Mouse (Mus musculus): Measurements from ENCODE around the gene Cfap65. TPM values are rescaled to one million over a fixed set of nuclear protein-coding genes. Genes with fewer than 3 reads are reported as not detected.
A peak's percentile ranks its signal among the peaks of the same experiment; 100 is the strongest.

Gene Cfap65
- polyA plus RNA-seq, 1 experiment from 2014 or later = 0.27 TPM

DNA sequence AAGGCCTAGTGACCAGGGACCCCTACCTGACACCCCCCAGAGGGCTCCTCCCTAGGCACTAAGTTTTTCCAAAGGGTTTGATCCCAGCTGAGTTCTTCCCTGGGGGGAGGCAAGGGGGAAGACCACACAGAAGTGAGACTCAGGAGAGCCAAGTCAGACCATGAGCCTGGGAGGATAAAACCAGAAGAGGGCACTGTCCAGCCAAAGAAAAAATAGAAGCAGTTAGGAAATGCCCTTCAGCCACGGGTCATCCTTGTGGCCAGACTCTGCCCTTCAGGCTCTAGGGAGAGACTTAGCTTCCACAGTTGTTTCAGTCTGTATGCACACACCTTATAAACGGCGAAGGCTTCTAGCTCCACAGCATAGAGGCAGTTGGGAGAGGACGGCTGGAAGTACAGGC, 10.9 kb downstream of the Cfap65 start:
- DNase-seq (ENCODE audit: low spot score) (no peak), ATAC-seq (replicated peaks; ENCODE audit: low FRiP score, low TSS enrichment, low read depth) (no peak)
- no peaks in the 10 kb centered on the region for H3K9me3 ChIP-seq (ENCODE audit: control insufficient read depth, low read length)
- no peaks in the 10 kb centered on the region for H3K36me3 ChIP-seq (ENCODE audit: control insufficient read depth, insufficient read depth, low read length)
- H3K27ac ChIP-seq (ENCODE audit: low read depth) = no peak overlapping the region
- H3K4me2 ChIP-seq (ENCODE audit: low read length) = no peak overlapping the region
- WGBS = 63% methylated on average over 4 of the region's 4 CpGs
- H3K27me3 ChIP-seq (replicated peaks; ENCODE audit: control insufficient read depth, insufficient read depth, low read length) = no peaks in the 10 kb centered on the region
- no peak overlapping the region for H3K4me3 ChIP-seq (ENCODE audit: low read depth, low read length)
- H3K9ac ChIP-seq (ENCODE audit: low read length) = no peak overlapping the region
- no peaks in the 10 kb centered on the region for H3K4me1 ChIP-seq (replicated peaks; ENCODE audit: control insufficient read depth, insufficient read depth, low read length)

DNA sequence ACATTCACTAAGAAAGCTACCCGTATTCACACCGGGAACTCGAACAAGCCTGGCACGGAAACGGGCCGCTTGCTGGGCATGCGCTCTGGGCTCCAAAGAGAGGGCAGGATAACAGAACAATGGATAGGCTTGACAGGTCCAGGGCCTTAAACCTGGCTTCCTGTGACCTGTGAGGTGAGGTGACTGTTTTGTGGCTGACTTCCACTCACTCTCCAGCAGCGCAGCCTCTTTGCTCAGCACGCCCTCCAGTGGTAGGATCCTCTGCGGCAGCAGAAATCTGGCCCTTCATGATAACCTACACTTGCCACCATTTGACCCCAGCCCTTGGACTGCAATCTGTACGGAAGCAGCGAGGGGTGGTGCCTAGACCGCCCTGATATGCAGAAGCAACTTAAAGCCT, 19.7 kb downstream of the Cfap65 start:
- no peak overlapping the region for H3K4me2 ChIP-seq (ENCODE audit: low read length)
- H3K9ac ChIP-seq (ENCODE audit: low read length) = no peak overlapping the region
- no peak overlapping the region for H3K27ac ChIP-seq (ENCODE audit: low read depth)
- peak; percentile 71 for DNase-seq (ENCODE audit: low spot score)
- ATAC-seq (replicated peaks; ENCODE audit: low FRiP score, low TSS enrichment, low read depth) = no peak
- H3K4me1 ChIP-seq (replicated peaks; ENCODE audit: control insufficient read depth, insufficient read depth, low read length) = no peaks in the 10 kb centered on the region
- no peak overlapping the region for H3K4me3 ChIP-seq (ENCODE audit: low read depth, low read length)
- no peaks in the 10 kb centered on the region for H3K36me3 ChIP-seq (ENCODE audit: control insufficient read depth, insufficient read depth, low read length)
- 27% methylated on average over 13 of the region's 13 CpGs for WGBS
- no peaks in the 10 kb centered on the region for H3K9me3 ChIP-seq (ENCODE audit: control insufficient read depth, low read length)
- no peaks in the 10 kb centered on the region for H3K27me3 ChIP-seq (replicated peaks; ENCODE audit: control insufficient read depth, insufficient read depth, low read length)

DNA sequence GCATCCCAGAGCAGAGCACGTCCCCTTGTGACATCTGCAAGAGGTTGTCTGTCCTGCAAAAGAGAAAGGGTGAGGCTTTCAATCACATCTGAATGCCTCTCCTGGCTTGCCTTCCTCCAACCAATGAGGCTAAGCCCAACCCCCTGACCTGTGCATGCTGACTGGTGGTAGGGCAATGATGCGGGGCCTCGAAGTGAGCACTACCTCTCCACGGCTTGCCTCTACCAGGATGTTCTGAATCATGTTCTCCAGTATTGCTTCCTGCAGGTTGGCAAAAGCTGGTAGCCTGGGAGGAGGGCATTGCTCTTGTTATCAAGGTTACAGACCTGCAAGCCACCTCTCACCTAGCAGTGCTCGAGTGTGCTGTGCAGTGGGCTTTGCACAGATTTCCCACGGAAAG, 33.2 kb downstream of the Cfap65 start:
- no peaks in the 10 kb centered on the region for H3K36me3 ChIP-seq (ENCODE audit: control insufficient read depth, insufficient read depth, low read length)
- H3K4me2 ChIP-seq (ENCODE audit: low read length) = no peak overlapping the region
- H3K9me3 ChIP-seq (ENCODE audit: control insufficient read depth, low read length) = no peaks in the 10 kb centered on the region
- 22% methylated on average over 6 of the region's 6 CpGs for WGBS
- H3K9ac ChIP-seq (ENCODE audit: low read length) = no peak overlapping the region
- no peak overlapping the region for H3K4me3 ChIP-seq (ENCODE audit: low read depth, low read length)
- H3K27ac ChIP-seq (ENCODE audit: low read depth) = no peak overlapping the region
- peaks cover 16% of the 10 kb centered on the region; the same call in 1 of the 2 replicates for H3K4me1 ChIP-seq (replicated peaks; ENCODE audit: control insufficient read depth, insufficient read depth, low read length)
- DNase-seq (ENCODE audit: low spot score) = no peak
- H3K27me3 ChIP-seq (replicated peaks; ENCODE audit: control insufficient read depth, insufficient read depth, low read length) = peaks cover 49% of the 10 kb centered on the region
- ATAC-seq (replicated peaks; ENCODE audit: low FRiP score, low TSS enrichment, low read depth) = no peak

DNA sequence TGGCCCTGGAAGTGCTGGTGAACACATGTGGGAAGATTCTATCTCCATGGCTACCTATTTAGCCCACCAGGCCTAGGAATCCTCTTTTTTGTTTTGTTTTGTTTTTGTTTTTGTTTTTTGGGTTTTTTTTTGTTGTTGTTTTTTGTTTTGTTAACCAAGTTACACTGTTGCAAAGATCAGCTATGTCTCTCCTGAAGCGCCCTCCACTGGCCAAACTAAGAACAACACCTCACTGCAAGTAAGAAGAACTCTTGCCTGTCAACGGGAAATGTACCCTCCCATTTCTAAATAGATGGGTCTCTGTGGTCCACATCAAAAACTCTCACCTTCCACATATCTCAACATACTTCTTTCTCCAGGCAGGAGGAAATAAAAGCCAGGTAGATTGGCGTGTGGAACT, 33.7 kb downstream of the Cfap65 start:
- no peaks in the 10 kb centered on the region for H3K9me3 ChIP-seq (ENCODE audit: control insufficient read depth, low read length)
- WGBS = 7% methylated on average over 3 of the region's 3 CpGs
- H3K27ac ChIP-seq (ENCODE audit: low read depth) = no peak overlapping the region
- peaks cover 16% of the 10 kb centered on the region; the same call in 1 of the 2 replicates for H3K4me1 ChIP-seq (replicated peaks; ENCODE audit: control insufficient read depth, insufficient read depth, low read length)
- H3K27me3 ChIP-seq (replicated peaks; ENCODE audit: control insufficient read depth, insufficient read depth, low read length) = peaks cover 54% of the 10 kb centered on the region
- DNase-seq (ENCODE audit: low spot score) (peak; percentile 84), ATAC-seq (replicated peaks; ENCODE audit: low FRiP score, low TSS enrichment, low read depth) (no peak)
- no peaks in the 10 kb centered on the region for H3K36me3 ChIP-seq (ENCODE audit: control insufficient read depth, insufficient read depth, low read length)
- H3K4me3 ChIP-seq (ENCODE audit: low read depth, low read length) = no peak overlapping the region
- H3K9ac ChIP-seq (ENCODE audit: low read length) = no peak overlapping the region
- no peak overlapping the region for H3K4me2 ChIP-seq (ENCODE audit: low read length)

DNA sequence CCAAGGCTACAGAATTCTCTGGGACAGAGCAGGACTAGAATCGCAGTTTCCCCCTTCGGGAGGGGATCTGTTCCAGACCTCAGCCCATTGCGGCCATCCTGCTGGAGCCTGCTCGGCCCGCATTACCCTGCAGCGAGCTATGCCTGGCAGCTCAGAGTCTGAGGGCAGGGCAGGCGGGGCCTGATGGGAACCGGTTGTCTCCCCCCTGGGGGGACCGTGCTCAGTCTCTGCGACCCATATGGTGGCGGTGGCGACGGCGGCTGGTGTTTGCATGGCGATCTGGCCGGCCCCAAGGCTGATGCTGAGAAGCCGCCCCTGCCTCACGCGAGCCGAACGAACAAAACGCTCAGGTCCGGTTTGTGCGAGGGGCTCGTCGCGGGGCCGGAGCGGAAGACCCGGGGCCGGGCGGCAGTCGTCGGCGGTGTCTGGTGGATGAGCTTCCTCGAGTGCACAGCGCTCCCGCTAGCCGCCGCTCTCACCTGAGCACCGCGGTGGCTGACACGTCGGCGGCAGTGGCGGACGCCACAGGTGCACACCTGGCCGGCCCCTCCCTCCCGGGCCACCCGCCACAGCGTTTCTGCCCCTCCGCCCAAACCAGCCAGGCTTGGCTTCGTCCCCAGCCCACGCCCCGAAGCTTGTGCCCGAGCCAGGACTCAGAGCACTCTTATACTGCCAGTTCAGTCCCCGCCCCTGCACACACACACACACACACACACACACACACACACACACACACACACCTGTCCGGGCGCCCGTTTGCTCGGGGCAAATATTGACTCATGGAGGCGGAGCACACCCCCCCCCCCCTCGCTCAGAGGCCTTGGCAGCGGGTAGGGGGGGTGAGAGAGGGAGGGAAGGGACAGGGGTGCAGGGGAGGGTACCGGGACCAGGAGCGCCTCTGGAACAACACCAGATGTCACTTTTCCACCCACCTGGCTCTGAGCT, 34.8 kb downstream of the Cfap65 start:
- Histone ChIP-seq H3K27ac (ENCODE audit: low read depth) (no peak overlapping the region), H3K27me3 (replicated peaks; ENCODE audit: control insufficient read depth, insufficient read depth, low read length) (peaks cover 64% of the 10 kb centered on the region), H3K9ac (ENCODE audit: low read length) (peak overlapping the region; percentile 29; the same call in 1 of the 2 replicates), H3K4me3 (ENCODE audit: low read depth, low read length) (peak overlapping the region; percentile 31), H3K9me3 (ENCODE audit: control insufficient read depth, low read length) (no peaks in the 10 kb centered on the region), H3K4me1 (replicated peaks; ENCODE audit: control insufficient read depth, insufficient read depth, low read length) (peaks cover 16% of the 10 kb centered on the region; the same call in 1 of the 2 replicates), H3K4me2 (ENCODE audit: low read length) (peak overlapping the region; percentile 56), H3K36me3 (ENCODE audit: control insufficient read depth, insufficient read depth, low read length) (no peaks in the 10 kb centered on the region)
- DNase-seq (ENCODE audit: low spot score) (peak; percentile 75), ATAC-seq (replicated peaks; ENCODE audit: low FRiP score, low TSS enrichment, low read depth) (peak; percentile 84)
- WGBS = 1% methylated on average over 65 of the region's 66 CpGs

DNA sequence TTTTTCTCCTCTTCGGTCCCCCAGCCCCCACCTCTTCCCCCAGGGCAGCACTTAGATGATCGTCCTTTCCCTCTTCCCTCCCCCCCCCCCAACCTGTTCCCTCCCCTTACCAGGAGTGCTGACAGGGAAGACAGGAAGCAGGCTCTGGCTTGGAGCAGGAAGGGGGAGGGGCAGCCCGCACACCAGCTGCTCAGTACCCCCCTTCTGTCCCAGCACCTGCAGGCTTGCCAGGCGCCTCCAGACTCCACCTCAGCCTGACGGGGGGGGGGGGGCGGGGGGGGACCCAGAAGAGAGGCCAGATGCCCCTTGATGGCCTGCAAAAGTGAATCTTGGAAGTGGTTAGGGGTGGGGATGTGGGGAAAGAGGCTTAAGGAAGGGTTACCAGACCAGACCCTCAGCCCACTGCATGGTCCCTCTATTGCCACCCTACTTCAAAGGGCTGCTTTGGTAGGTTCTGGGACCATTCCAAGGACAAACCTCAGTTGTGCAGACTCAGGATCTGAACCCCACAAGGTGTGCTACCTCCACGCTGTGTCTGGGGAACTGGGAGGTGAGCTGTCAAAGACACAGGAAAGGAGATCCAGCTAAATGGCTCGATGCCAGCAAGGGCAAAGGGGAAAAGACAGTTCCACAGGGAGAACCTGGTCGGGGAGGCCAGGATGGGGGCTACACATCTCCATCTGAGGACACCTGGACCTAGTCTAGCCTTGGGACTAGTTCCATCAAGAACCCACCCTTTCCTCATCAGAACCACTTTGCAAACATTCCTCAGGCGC, 36.6 kb downstream of the Cfap65 start:
- ATAC-seq (replicated peaks; ENCODE audit: low FRiP score, low TSS enrichment, low read depth) (no peak), DNase-seq (ENCODE audit: low spot score) (peak; percentile 65)
- no peak overlapping the region for H3K27ac ChIP-seq (ENCODE audit: low read depth)
- no peak overlapping the region for H3K4me3 ChIP-seq (ENCODE audit: low read depth, low read length)
- no peak overlapping the region for H3K9ac ChIP-seq (ENCODE audit: low read length)
- H3K4me2 ChIP-seq (ENCODE audit: low read length) = no peak overlapping the region
- WGBS = 14% methylated on average over 7 of the region's 10 CpGs
- no peaks in the 10 kb centered on the region for H3K36me3 ChIP-seq (ENCODE audit: control insufficient read depth, insufficient read depth, low read length)
- H3K27me3 ChIP-seq (replicated peaks; ENCODE audit: control insufficient read depth, insufficient read depth, low read length) = peaks cover 74% of the 10 kb centered on the region
- H3K9me3 ChIP-seq (ENCODE audit: control insufficient read depth, low read length) = no peaks in the 10 kb centered on the region
- H3K4me1 ChIP-seq (replicated peaks; ENCODE audit: control insufficient read depth, insufficient read depth, low read length) = peaks cover 16% of the 10 kb centered on the region; the same call in 1 of the 2 replicates

DNA sequence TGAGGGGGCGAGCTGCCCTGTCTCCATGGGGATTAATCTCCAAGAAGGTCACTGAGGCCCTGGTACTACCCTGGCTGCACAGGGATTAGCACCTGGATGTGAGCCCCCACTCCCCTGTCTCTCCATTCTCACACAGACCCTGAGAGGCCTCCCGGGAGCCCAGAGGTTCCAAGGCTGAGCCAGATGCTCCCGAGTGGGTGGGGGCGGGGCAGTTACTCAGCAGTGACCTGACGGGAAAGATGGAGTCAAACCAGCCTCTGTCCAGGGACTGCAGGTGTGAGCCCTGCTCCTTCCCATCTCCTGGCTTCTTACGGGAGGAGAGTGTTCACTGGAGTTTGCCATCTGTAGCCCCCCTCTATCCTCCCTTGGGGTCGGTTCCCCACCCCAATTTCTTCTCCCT, 37.4 kb downstream of the Cfap65 start:
- H3K9ac ChIP-seq (ENCODE audit: low read length) = no peak overlapping the region
- peaks cover 16% of the 10 kb centered on the region; the same call in 1 of the 2 replicates for H3K4me1 ChIP-seq (replicated peaks; ENCODE audit: control insufficient read depth, insufficient read depth, low read length)
- ATAC-seq (replicated peaks; ENCODE audit: low FRiP score, low TSS enrichment, low read depth) (no peak), DNase-seq (ENCODE audit: low spot score) (no peak)
- no peaks in the 10 kb centered on the region for H3K36me3 ChIP-seq (ENCODE audit: control insufficient read depth, insufficient read depth, low read length)
- no peak overlapping the region for H3K4me3 ChIP-seq (ENCODE audit: low read depth, low read length)
- no peak overlapping the region for H3K27ac ChIP-seq (ENCODE audit: low read depth)
- WGBS = 3% methylated on average over 7 of the region's 7 CpGs
- H3K4me2 ChIP-seq (ENCODE audit: low read length) = no peak overlapping the region
- H3K9me3 ChIP-seq (ENCODE audit: control insufficient read depth, low read length) = no peaks in the 10 kb centered on the region
- H3K27me3 ChIP-seq (replicated peaks; ENCODE audit: control insufficient read depth, insufficient read depth, low read length) = peaks cover 81% of the 10 kb centered on the region

DNA sequence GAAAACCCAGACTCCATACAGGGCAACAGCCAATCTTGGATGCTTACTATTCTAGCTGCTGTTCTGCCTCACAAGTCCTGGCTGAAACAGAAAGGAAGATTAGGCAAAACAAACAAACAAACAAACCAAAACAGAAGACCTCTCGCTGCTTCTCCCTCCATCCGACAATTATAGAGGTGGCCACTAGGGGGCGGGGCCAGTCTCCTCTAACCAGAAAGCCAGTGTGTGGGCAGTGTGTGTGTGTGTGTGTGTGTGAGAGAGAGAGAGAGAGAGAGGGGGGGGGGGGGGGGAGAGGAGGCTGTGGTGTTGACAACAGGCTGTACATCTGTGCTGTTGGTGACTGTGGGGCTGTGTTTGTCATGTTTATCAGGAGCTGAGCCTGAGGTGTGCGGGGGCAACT, 40.4 kb downstream of the Cfap65 start:
- H3K27ac ChIP-seq (ENCODE audit: low read depth) = no peak overlapping the region
- peaks cover 12% of the 10 kb centered on the region; the same call in 1 of the 2 replicates for H3K4me1 ChIP-seq (replicated peaks; ENCODE audit: control insufficient read depth, insufficient read depth, low read length)
- no peak overlapping the region for H3K4me3 ChIP-seq (ENCODE audit: low read depth, low read length)
- peaks cover 81% of the 10 kb centered on the region for H3K27me3 ChIP-seq (replicated peaks; ENCODE audit: control insufficient read depth, insufficient read depth, low read length)
- no peak for ATAC-seq (replicated peaks; ENCODE audit: low FRiP score, low TSS enrichment, low read depth)
- 15% methylated on average over 4 of the region's 4 CpGs for WGBS
- H3K9ac ChIP-seq (ENCODE audit: low read length) = no peak overlapping the region
- H3K9me3 ChIP-seq (ENCODE audit: control insufficient read depth, low read length) = no peaks in the 10 kb centered on the region
- DNase-seq (ENCODE audit: low spot score) = peak; percentile 84
- H3K4me2 ChIP-seq (ENCODE audit: low read length) = no peak overlapping the region
- no peaks in the 10 kb centered on the region for H3K36me3 ChIP-seq (ENCODE audit: control insufficient read depth, insufficient read depth, low read length)

Data from intestine, embryonic 14.5 days (tissue).